Mouse (Mus musculus) frontal cortex, postnatal 36 days (tissue): ENCODE measurements around the gene Scp2.

Experiments used
- DNase-seq, 2 experiments: peaks; one replicate each; pipeline ENCODE4 v3.0.0; 2022; ENCODE audit warnings: low spot score in 2 of 2

Gene Scp2

GRCm38 (mm10) chr4:108018961-108019921 is 125.6 kb downstream of the Scp2 start:
- no peak for DNase-seq

GRCm38 (mm10) chr4:108018241-108018923 is 126.4 kb downstream of the Scp2 start:
- DNase-seq: no peak

DNA sequence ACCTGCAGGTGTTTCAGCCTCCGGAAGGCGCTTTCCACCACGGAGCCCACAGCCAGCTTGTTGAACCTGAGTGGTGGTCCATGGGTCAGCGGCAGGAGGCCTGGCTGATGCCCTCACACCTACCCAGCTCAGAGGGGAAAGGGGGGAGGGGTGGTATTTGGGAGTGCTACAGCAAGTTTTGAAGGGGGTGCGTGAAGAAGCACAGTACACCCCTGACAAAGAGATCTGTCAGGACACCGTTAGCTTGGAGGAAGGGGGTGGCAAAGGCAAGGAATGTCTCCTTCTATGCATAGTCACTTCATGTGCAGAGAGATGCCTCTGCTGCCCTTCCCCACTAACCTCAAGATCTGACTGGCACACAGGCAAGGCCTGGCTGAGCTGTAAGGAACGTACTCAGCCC is 127.0 kb downstream of the Scp2 start:
- DNase-seq: no peak

DNA sequence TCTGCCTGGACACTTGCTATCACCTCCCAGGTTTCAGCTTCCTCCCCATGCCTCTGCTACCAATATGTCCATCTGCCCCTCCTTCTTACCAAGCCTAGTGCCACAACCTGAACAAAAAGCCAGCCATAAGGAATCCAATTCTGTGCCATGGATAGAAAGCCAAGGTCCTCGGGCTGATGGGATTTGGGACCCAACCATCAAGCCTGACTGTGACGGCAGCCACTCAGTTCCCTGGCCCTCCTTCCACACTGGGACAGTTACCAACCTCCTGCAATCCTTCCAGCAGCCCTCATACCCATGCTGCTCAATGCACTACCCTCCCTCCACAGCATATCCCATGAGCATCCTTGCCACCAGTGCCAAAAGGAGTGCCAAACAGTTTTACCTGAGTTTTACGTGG is 128.5 kb downstream of the Scp2 start:
- DNase-seq: no peak

DNA sequence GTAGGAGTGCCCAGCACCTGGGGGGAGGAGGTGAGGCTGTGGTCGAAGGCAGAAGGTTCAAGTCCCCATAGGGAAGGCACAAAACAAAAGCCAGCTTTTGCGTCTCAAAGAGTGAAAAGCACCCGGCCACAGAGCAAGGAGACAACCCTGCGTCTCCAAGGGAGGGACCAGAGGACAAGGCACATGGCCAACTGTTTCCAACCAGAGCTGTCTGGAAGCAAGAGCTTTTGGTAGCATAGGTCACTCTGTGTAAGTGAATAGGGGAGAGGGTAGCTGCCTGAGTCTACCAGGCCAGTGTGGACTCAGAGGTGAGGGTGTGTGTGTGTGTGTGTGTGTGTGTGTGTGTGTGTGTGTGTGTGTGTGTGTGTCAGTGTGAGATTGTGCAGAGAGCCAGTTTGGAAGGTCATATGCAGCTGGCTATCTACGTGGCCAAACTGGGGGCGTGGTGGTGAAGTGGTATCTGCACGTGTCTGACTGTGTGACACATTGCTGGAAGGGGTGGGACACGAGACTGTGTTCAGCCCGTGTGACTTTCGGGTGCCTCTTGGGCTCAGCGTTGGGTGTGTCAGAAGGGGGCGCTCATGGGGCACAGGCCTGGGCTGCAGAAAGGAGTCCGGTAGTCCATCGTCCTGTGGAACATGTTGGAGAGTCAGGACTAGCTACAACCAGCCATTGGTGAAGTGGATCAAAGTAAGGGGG is 129.6 kb downstream of the Scp2 start:
- DNase-seq: no peak

DNA sequence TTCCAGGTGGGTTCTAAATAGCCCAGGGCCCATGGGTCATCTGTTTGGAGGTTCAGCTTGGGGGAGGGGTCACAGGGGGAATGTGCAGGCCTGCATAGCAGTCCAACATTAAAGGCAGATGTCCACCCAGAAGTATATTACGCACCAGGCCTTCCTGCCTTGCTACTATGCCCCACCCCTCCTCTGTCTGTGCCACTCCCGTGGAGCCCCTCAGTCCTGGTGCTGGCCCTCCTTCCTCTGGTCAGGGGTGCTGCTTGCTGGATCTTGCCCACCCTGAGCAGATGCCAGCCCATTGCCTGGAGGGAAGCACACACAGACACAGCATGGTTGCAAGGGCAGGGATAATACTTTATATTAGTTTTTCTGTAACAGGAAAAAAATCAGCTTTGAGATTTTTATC is 130.3 kb downstream of the Scp2 start:
- DNase-seq: no peak

DNA sequence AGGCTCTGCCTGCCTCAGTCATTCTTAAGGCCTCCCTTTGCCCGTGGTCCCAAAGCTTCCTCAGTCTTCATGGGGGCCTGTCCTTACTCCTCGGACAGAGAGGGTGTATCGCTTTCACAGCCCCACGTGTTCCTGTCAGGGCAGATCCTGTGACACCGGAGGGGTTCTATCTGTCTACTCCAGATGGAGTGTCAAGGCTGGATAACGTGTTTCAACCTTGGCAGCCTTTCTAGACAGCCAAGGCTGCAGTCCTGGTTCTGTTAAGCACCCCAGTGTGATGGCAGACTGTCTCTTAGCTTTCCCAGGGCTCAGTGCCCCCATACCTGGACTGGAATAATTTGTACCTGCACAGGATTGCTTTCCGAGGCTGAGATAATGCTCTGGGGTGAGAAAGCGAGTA is 136.3 kb downstream of the Scp2 start:
- no peak for DNase-seq

GRCm38 (mm10) chr4:108007532-108008103 is 137.2 kb downstream of the Scp2 start:
- DNase-seq: no peak

DNA sequence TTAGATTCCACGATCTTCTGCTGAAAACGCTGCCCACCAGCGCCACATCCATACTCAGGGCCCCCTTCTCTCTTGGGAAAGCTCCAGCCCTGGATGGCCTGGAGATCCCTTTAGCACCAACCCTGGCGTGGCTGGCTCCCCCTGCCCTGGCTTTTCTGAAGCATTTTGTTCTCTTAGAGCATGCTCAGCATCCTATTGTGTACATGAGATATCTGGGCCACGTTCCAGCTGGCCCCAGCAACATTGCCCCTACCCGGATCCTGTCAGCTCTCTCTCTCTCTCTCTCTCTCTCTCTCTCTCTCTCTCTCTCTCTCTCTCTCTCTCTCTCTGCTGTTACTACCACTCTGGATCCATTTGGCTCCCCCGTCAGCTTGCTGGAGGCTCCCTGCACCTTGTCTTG is 139.5 kb downstream of the Scp2 start:
- DNase-seq: no peak

GRCm38 (mm10) chr4:107999380-107999779 is 145.4 kb downstream of the Scp2 start:
- no peak for DNase-seq

GRCm38 (mm10) chr4:107998641-107999332 is 146.0 kb downstream of the Scp2 start:
- no peak for DNase-seq

DNA sequence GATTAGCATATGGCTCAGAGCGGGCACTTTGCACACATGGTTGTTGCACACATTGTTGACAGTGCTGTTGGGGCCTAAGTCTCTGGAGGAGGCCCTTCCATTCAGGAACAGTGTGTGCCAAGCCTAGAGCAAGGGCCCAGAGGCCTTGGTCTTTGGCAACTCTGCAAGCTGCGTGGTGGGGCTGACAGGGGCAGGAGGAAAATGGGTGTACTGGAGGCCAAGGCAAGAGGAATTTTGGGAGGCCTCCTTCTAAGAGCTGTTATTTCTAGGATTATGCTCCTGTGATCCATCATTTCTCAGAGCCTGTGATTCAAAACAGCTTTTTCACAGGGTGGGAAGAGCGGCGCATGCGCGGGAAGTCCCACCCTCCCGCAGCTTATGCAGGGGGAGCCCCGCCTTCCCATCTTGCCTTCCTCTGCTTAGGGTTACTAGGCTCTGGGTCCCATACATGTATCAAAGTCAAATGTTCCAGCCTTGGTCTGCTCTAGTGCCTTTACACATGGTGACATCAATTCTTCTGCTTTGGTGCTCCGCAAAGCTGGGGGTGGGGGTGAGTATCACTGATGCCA is 148.3 kb downstream of the Scp2 start:
- no peak for DNase-seq

DNA sequence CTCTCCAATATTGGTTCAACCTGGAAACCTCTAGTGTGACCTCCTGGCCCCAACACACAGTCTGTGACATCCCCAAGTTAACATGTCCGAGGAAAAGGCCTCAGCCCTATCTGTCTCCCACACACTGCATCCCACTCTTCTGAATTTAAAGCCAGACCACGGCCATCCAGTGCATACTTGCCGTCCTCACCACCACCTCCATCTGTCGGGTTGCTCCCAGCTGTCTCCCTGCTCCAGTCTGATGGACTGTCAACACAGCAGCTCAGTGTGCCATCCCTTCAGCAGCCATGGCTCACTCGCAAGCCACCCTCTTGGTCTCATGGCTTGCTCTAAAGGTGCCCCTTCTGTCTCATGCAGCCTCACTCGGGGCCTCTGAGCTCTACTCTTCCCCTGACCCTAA is 149.1 kb downstream of the Scp2 start:
- no peak for DNase-seq

GRCm38 (mm10) chr4:107995011-107995410 is 149.8 kb downstream of the Scp2 start:
- DNase-seq: no peak
